Mouse (Mus musculus): ENCODE results near the gene Mtf1. TPM values are rescaled to one million over a fixed set of nuclear protein-coding genes. Genes with fewer than 3 reads are reported as not detected.

The Mtf1 gene
- polyA plus RNA-seq, 1 experiment from 2014 or later = 12.9 TPM

Other genes starting within 250 kb of the Mtf1 start
- gene 3100002H09Rik, start 191.3 kb upstream of the Mtf1 start, polyA plus RNA-seq (2015; fragmentation: Nextera tagmentation; extraction: Ambion mirVana) = not detected in 2 replicates
- gene Pou3f1, start 145.3 kb upstream of the Mtf1 start, polyA plus RNA-seq (2015; fragmentation: Nextera tagmentation; extraction: Ambion mirVana) = 2.3 and 2.4 TPM in 2 replicates
- gene Utp11, start 108.5 kb upstream of the Mtf1 start, polyA plus RNA-seq (2015; fragmentation: Nextera tagmentation; extraction: Ambion mirVana) = 84.7 and 92.2 TPM in 2 replicates
- gene Fhl3, start 101.4 kb upstream of the Mtf1 start, polyA plus RNA-seq (2015; fragmentation: Nextera tagmentation; extraction: Ambion mirVana) = 17.0 and 19.5 TPM in 2 replicates
- gene Sf3a3, start 87.3 kb upstream of the Mtf1 start, polyA plus RNA-seq (2015; fragmentation: Nextera tagmentation; extraction: Ambion mirVana) = 177 and 186 TPM in 2 replicates
- 25.2 and 26.4 TPM in 2 replicates for gene Inpp5b, start 60.3 kb upstream of the Mtf1 start, polyA plus RNA-seq (2015; fragmentation: Nextera tagmentation; extraction: Ambion mirVana)
- 33.5 and 39.6 TPM in 2 replicates for gene Yrdc, start 48.6 kb downstream of the Mtf1 start, polyA plus RNA-seq (2015; fragmentation: Nextera tagmentation; extraction: Ambion mirVana)
- gene 1110065P20Rik, start 49.1 kb downstream of the Mtf1 start, polyA plus RNA-seq (2015; fragmentation: Nextera tagmentation; extraction: Ambion mirVana) = 60.0 and 60.9 TPM in 2 replicates
- 1.2 and 1.4 TPM in 2 replicates for gene Maneal, start 60.1 kb downstream of the Mtf1 start, polyA plus RNA-seq (2015; fragmentation: Nextera tagmentation; extraction: Ambion mirVana)
- 0.08 and 0.11 TPM in 2 replicates for gene Epha10, start 78.8 kb downstream of the Mtf1 start, polyA plus RNA-seq (2015; fragmentation: Nextera tagmentation; extraction: Ambion mirVana)
- gene 9930104L06Rik, start 134.9 kb downstream of the Mtf1 start, polyA plus RNA-seq (2015; fragmentation: Nextera tagmentation; extraction: Ambion mirVana) = 18.1 and 20.3 TPM in 2 replicates
- 133 and 141 TPM in 2 replicates for gene Cdca8, start 137.2 kb downstream of the Mtf1 start, polyA plus RNA-seq (2015; fragmentation: Nextera tagmentation; extraction: Ambion mirVana)
- 18.8 and 21.2 TPM in 2 replicates for gene Rspo1, start 184.3 kb downstream of the Mtf1 start, polyA plus RNA-seq (2015; fragmentation: Nextera tagmentation; extraction: Ambion mirVana)
- 111 and 112 TPM in 2 replicates for gene Gnl2, start 214.5 kb downstream of the Mtf1 start, polyA plus RNA-seq (2015; fragmentation: Nextera tagmentation; extraction: Ambion mirVana)